Mouse (Mus musculus) macrophage (primary cell): ENCODE results near the gene Tuba8. TPM values are rescaled to one million over a fixed set of nuclear protein-coding genes. Genes with fewer than 3 reads are reported as not detected.

Experiments
- H3K27ac ChIP-seq: fragments of 350-480 bp; formaldehyde crosslinking; 2 replicates; pipeline ENCODE4 v1.9.0; 2021
- H3K36me3 ChIP-seq: fragments of 350-480 bp; formaldehyde crosslinking; 2 replicates; pipeline ENCODE4 v1.9.0; 2021; ENCODE audit errors: inconsistent target
- H3K4me3 ChIP-seq: fragments of 350-480 bp; formaldehyde crosslinking; 2 replicates; pipeline ENCODE4 v1.9.0; 2021; ENCODE audit errors: inconsistent target
- H3K79me2 ChIP-seq: fragments of 350-480 bp; formaldehyde crosslinking; 2 replicates; pipeline ENCODE4 v1.9.0; 2021; ENCODE audit errors: inconsistent target
- WGBS: methylation state at CpG from one replicate; pipeline ENCODE4 v1.1.7; 2026; ENCODE audit warnings: inconsistent platforms; ENCODE audit not compliant: missing documents; 5-methylcytosine and 5-hydroxymethylcytosine counted together
- polyA plus RNA-seq: library from polyadenylated mRNA; stranded (reverse); fragments of 250-400 nt; gene quantifications from 3 replicates; pipeline ENCODE4 v1.2.4, GENCODE M21; 2018; ENCODE audit warnings: inconsistent platforms

Tuba8 gene
- polyA plus RNA-seq, 1 experiment from 2014 or later, result 0.07 TPM

DNA sequence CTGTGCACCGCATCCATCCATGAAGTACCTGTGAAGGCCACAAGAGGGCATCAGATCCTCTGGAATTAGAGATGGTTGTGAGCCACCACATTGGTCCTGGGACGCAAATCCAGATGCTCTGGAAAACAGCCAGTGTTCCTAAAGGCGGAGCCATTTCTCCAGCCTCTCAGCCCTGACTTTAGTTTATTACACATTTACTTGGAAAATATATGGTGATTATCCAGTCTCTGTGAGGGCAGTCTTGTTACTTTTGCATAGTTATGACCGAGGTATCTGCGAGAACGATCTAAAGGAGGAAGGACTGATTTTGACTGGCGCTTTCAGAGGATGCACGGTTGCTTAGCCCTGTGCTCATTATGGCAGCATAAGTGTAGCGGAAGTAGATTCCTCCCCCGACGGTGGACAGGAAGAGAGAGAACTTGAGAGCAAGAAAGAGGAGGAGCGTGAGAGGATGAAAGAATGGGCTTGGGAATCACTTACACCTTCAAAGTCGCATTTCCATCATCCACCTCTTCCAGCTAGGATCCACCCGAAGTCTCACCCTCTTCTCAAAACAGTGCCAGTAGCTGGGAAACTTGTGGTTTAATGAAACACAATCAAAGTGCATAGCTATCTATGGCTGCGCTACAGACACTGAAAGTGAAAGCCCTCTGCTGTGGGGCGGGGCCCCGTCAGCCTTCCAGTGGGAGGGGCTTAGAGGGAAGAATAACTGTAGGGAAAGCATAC is 61.7 kb downstream of the Tuba8 start:
- Histone ChIP-seq H3K4me3 (peak overlapping the region; percentile 69), H3K79me2 (no peaks in the 10 kb centered on the region), H3K27ac (peak overlapping the region; percentile 50), H3K36me3 (peaks cover 34% of the 10 kb centered on the region)
- 2% methylated on average over 17 of the region's 17 CpGs for WGBS

DNA sequence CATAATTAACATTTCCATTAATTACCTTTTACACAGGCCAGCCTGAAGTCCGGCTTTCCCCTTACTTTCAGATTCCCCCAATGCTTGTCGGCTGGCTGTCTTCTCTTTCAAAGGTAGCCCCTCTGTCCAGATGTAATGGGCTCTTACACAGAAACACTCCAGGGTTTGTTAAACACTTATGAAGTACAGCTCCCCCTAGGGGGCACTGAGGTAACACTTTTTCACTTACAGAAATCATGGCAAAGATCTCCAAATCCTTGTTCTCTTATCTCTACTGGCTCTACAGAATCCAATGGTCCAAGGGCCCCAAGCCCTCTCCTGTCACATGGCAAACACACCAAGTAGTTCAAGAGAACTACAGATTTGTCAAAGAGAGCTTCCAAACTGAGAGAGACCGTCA is 63.9 kb downstream of the Tuba8 start:
- H3K4me3 ChIP-seq, result no peak overlapping the region
- peaks cover 13% of the 10 kb centered on the region; the same call in 1 of the 2 replicates for H3K36me3 ChIP-seq
- 86% methylated on average over 3 of the region's 3 CpGs for WGBS
- H3K27ac ChIP-seq, result no peak overlapping the region
- no peaks in the 10 kb centered on the region for H3K79me2 ChIP-seq

Other genes with a start within 250 kb of the Tuba8 start
- 0.91 to 1.7 TPM (median 1.1 TPM) in 3 replicates for gene Mical3, start 79.7 kb upstream of the Tuba8 start, polyA plus RNA-seq
- gene Pex26, start 27.0 kb upstream of the Tuba8 start, polyA plus RNA-seq, result 1.2 to 2.8 TPM (median 2.5 TPM) in 3 replicates
- 14.8 to 76.4 TPM (median 35.5 TPM) in 3 replicates for gene Usp18, start 35.2 kb downstream of the Tuba8 start, polyA plus RNA-seq
- 0.12 TPM in 1 of 3 replicates, not detected in the others for gene Slc6a13, start 89.5 kb downstream of the Tuba8 start, polyA plus RNA-seq
- 0.39 TPM in 1 of 3 replicates, not detected in the others for gene Slc6a12, start 132.4 kb downstream of the Tuba8 start, polyA plus RNA-seq